Mouse (Mus musculus) neural tube, embryonic 15.5 days (tissue): ENCODE results near the gene Cenpv. TPM values are rescaled to one million over a fixed set of nuclear protein-coding genes. Genes with fewer than 3 reads are reported as not detected.
"Not testable (repeated sequence)": the region's sequence is repeated elsewhere in the genome, so short reads cannot be mapped to it uniquely, and the experiment has no call there.

Source experiments
- ATAC-seq: fragments of 200-750 bp; cut with Nextera tagmentation; 2 replicates; pipeline ENCODE4 v1.8.0; 2017; ENCODE audit warnings: mild to moderate bottlenecking, moderate TSS enrichment, moderate library complexity; ENCODE audit not compliant: low FRiP score
- H3K27ac ChIP-seq: fragments of 300-500 bp; sonication (generic); replicated peaks from 2 replicates; pipeline ENCODE4 v1.5.1; 2015; ENCODE audit warnings: mild to moderate bottlenecking, inconsistent platforms
- H3K27me3 ChIP-seq: fragments of 300-500 bp; sonication (generic); replicated peaks from 2 replicates; pipeline ENCODE4 v1.6.1; 2015; ENCODE audit warnings: inconsistent platforms
- H3K36me3 ChIP-seq: fragments of 300-500 bp; sonication (generic); 2 replicates; pipeline ENCODE4 v1.6.1; 2015; ENCODE audit warnings: inconsistent platforms
- H3K4me1 ChIP-seq: fragments of 300-500 bp; sonication (generic); 2 replicates; pipeline ENCODE4 v1.6.1; 2015; ENCODE audit warnings: inconsistent platforms
- H3K4me2 ChIP-seq: fragments of 300-500 bp; sonication (generic); 2 replicates; pipeline ENCODE4 v1.6.1; 2015; ENCODE audit warnings: inconsistent platforms, mild to moderate bottlenecking, moderate library complexity
- H3K4me3 ChIP-seq: fragments of 300-500 bp; sonication (generic); replicated peaks from 2 replicates; pipeline ENCODE4 v1.5.1; 2015; ENCODE audit warnings: mild to moderate bottlenecking, inconsistent platforms
- H3K9ac ChIP-seq: fragments of 300-500 bp; sonication (generic); replicated peaks from 2 replicates; pipeline ENCODE4 v1.6.1; 2015; ENCODE audit warnings: mild to moderate bottlenecking, inconsistent platforms
- H3K9me3 ChIP-seq: fragments of 300-500 bp; sonication (generic); replicated peaks from 2 replicates; pipeline ENCODE4 v1.6.1; 2016; ENCODE audit warnings: inconsistent platforms
- WGBS: fragments of 180-500 bp; shearing (Covaris S2); methylation state at CpG from one replicate; pipeline ENCODE4 v1.1.7; 2015; ENCODE audit warnings: mixed read lengths; 5-methylcytosine and 5-hydroxymethylcytosine counted together
- polyA plus RNA-seq: library from polyadenylated mRNA; unstranded; fragments of >200 nt; fragmentation: Nextera tagmentation; extraction: Ambion mirVana; gene quantifications from 2 replicates; pipeline ENCODE4 v1.2.1, GENCODE M21; 2015

The Cenpv gene
- polyA plus RNA-seq, 1 experiment from 2014 or later: 51.3 TPM

DNA sequence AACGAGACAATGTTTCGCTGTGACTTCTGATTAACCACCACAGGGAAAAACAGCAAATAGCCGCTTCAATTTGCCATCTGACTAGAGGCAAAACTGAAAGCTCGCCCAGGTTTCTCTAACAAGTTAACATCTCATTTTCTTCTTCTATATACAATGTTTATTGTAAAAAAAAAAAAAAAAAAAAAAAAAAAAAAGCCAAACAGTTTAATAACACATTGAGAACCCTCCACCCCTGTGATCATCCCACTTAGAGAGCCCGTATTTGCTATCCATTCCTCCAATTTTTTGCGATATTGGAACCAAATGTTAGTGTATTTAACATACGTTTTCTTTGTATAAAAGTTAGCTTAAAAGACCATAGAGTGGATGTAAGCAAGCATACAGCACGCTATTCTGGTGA lies 2.0 kb downstream of the Cenpv start:
- H3K36me3 ChIP-seq: peaks cover 13% of the 10 kb centered on the region
- no peak overlapping the region for H3K27ac ChIP-seq
- no peaks in the 10 kb centered on the region for H3K9me3 ChIP-seq
- no peak overlapping the region for H3K9ac ChIP-seq
- H3K4me3 ChIP-seq: no peak overlapping the region
- no peak for ATAC-seq
- peaks cover 20% of the 10 kb centered on the region for H3K4me1 ChIP-seq
- peak overlapping the region; percentile 73 for H3K4me2 ChIP-seq
- H3K27me3 ChIP-seq: no peaks in the 10 kb centered on the region
- 80% methylated on average over 8 of the region's 8 CpGs for WGBS

DNA sequence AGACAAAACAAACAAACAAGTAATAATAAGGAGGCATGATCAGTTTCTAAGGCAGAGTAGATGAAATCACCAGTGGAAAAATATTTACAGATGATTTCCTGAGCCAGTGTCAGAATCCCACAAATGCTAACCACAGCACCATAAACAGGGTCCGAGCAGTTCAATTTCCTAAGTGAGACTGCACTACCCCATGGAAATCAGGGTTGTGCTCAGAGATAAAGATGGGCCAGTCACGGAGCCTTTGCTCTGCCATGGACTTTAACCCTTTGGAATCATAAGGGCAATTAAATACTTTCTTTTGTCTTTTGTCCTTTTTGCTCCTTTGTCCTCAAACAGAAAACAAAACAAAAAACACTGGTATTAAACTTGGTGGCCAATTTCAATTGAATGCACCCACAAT lies 16.8 kb downstream of the Cenpv start:
- 70% methylated on average over 2 of the region's 2 CpGs for WGBS
- no peak for ATAC-seq
- H3K9ac ChIP-seq: no peak overlapping the region

DNA sequence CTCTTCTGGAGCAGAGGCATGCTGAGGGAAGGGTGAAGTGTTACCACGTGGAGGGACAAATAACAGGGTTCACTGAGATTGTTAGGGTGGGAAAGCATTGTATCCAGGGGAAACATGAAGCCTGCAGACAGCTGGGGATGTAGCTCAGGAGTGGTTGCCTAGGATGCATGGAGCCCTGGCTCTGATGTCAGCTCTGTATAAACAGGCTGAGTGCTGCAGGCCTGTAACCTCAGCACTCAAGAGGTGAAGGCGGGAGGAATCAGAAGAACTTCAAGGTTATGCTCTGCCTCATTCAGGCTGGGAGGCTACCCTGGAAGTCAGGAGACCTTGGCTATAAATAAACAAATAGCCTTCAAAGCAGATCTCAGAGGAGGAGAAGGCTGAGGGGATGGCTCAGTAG lies 20.1 kb downstream of the Cenpv start:
- Histone ChIP-seq H3K36me3 (peaks cover 7% of the 10 kb centered on the region; the same call in 1 of the 2 replicates), H3K27me3 (no peaks in the 10 kb centered on the region), H3K9ac (no peak overlapping the region), H3K4me3 (no peak overlapping the region), H3K4me1 (no peaks in the 10 kb centered on the region), H3K4me2 (no peak overlapping the region), H3K9me3 (no peaks in the 10 kb centered on the region), H3K27ac (no peak overlapping the region)
- WGBS: 28% methylated on average over 2 of the region's 2 CpGs
- ATAC-seq: no peak

More for the DNA sequence above, 16.8 kb downstream of the Cenpv start:
- no peaks in the 10 kb centered on the region for H3K9me3 ChIP-seq
- no peak overlapping the region for H3K27ac ChIP-seq
- no peaks in the 10 kb centered on the region for H3K27me3 ChIP-seq
- H3K4me2 ChIP-seq: no peak overlapping the region
- H3K36me3 ChIP-seq: peaks cover 32% of the 10 kb centered on the region
- no peak overlapping the region for H3K4me3 ChIP-seq
- H3K4me1 ChIP-seq: no peaks in the 10 kb centered on the region

DNA sequence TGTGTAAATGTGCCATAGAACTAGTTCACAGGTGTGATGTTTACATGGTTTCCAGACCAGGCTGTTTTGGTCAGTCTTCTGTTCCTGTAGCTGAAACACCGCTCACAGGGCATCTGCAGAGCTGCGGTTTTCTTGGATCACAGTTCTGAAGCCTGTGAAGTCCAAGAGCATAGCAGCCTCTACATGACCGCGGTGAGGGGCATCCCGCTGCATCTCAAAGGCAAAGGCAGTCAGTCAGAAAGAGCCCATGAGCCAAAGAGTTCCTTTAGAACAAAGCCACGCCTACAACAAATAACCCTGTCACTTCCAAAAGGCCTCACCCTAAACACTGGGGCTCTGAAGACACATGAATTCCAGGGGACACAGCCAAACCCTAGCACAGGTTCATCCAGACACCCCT lies 25.8 kb downstream of the Cenpv start:
- Histone ChIP-seq H3K36me3 (no peaks in the 10 kb centered on the region; the same call in 1 of the 2 replicates), H3K27ac (no peak overlapping the region), H3K27me3 (no peaks in the 10 kb centered on the region), H3K4me1 (no peaks in the 10 kb centered on the region), H3K4me3 (no peak overlapping the region), H3K4me2 (no peak overlapping the region), H3K9ac (no peak overlapping the region), H3K9me3 (no peaks in the 10 kb centered on the region)
- ATAC-seq: no peak
- 65% methylated on average over 6 of the region's 6 CpGs for WGBS

DNA sequence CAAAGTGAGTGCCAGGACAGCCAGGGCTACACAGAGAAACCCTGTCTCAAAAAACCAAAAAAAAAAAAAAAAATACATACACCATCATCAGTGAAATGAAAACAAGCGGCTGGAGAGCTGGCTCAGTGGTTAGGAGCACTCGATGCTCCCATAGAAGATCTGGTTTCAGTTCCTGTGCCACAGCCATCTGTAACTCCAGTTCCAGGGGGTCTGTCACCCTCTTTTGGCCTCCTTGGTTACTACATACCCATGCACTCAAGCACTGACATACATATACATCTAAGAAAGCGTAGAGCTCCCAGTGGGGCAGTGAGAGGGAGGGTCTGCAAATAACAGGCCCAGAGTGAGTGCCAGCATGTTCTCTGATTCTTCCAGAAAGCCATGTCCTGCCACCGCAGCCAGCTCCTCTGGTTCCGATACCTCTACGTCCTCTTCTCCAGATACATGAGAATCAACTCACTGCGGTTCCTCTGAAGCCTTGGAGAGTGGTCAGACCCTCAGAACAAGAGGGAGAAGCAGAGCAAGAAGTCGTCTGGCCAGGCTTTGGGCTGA lies 26.5 kb downstream of the Cenpv start:
- no peak overlapping the region for H3K4me3 ChIP-seq
- H3K9ac ChIP-seq: no peak overlapping the region
- H3K4me2 ChIP-seq: no peak overlapping the region
- H3K36me3 ChIP-seq: no peaks in the 10 kb centered on the region; the same call in 1 of the 2 replicates
- H3K4me1 ChIP-seq: no peaks in the 10 kb centered on the region
- WGBS: 84% methylated on average over 8 of the region's 8 CpGs
- ATAC-seq: no peak
- H3K27ac ChIP-seq: no peak overlapping the region
- no peaks in the 10 kb centered on the region for H3K27me3 ChIP-seq
- no peaks in the 10 kb centered on the region for H3K9me3 ChIP-seq

DNA sequence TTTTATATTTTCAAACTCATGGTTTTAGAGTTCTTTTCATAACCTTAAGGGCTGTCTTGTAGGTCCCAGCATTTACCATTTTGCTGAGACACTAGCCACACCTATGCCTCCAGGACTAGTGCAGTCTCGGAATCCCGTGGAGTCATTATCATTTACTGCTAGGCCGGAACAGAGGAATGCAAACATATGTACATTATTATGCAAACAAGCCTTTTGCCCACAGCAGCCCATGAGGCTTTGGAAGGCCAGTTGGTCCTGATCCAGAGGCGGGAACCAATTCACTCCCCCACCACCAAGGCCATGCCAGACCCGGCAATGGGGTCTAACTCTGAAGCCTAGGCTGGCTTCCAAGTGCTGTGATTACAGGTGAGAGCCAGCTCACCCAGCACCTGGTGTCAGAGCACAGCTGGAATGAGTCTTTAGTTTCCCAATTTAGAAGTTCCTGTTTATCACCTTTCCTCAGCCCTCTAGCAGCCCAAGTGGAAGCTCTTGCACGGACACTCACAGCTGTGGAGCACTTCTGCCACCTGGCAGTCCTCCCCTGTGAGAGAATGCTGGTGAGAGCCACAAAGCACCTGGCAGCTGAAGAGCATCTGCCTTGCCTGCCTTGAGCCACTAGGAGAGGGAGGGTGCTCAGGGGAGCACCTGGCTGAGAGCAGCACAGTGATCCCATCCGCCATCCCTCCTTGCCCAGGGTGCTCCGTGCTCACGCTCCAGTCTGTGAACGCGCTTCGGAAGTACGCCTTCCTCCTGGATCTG lies 27.4 kb downstream of the Cenpv start:
- no peak for ATAC-seq
- Histone ChIP-seq H3K9ac (no peak overlapping the region), H3K4me1 (no peaks in the 10 kb centered on the region), H3K27ac (no peak overlapping the region), H3K27me3 (no peaks in the 10 kb centered on the region), H3K4me3 (no peak overlapping the region), H3K9me3 (no peaks in the 10 kb centered on the region), H3K4me2 (no peak overlapping the region), H3K36me3 (no peaks in the 10 kb centered on the region; the same call in 1 of the 2 replicates)
- WGBS: 72% methylated on average over 13 of the region's 13 CpGs

DNA sequence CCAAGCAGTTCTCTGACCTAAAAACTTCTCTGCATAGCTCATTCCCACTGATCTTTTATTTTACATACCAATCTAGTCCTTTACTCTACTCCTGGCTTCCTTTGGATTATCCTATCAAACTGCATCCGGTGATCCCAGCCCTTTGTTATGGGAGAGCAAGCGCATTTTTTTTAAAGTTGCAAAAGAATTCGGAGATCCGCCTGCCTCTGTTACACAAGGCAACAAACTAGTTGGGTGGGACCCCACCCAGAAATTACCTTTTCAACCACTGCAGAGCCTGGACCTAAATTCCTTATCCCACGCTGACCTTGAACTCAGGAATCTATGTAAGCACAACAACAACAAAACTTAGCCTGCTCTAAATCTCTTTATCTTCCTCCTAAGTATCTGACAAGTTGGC lies 28.1 kb downstream of the Cenpv start:
- no peak overlapping the region for H3K4me3 ChIP-seq
- whole genome bisulfite sequencing: 91% methylated on average over 5 of the region's 5 CpGs
- no peak for ATAC-seq
- no peak overlapping the region for H3K4me2 ChIP-seq
- H3K4me1 ChIP-seq: no peaks in the 10 kb centered on the region
- H3K9ac ChIP-seq: no peak overlapping the region
- H3K27ac ChIP-seq: no peak overlapping the region
- no peaks in the 10 kb centered on the region for H3K27me3 ChIP-seq
- no peaks in the 10 kb centered on the region for H3K9me3 ChIP-seq
- H3K36me3 ChIP-seq: no peaks in the 10 kb centered on the region; the same call in 1 of the 2 replicates

DNA sequence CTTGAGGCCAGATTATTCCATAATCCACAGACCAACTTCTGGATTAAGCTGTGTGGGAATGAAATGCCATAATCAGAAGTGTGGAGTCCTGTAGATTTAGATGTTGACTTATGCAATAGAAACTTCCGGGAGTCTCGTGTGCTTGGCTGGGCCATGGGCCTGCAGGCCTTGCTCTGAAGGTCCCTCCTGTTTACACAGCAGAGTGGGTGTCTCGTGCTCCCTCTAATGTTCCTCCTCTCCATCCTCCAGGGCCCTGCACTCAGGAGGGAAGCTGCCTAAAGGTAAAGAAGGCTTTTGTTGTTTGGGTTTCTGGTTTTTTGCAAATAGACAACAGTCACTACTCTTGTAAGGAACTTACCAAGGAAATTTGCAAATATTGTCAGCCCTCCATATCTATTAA lies 29.5 kb downstream of the Cenpv start:
- no peak overlapping the region for H3K9ac ChIP-seq
- ATAC-seq: no peak
- WGBS: 87% methylated on average over 3 of the region's 3 CpGs
- H3K27ac ChIP-seq: no peak overlapping the region
- H3K36me3 ChIP-seq: no peaks in the 10 kb centered on the region; the same call in 1 of the 2 replicates
- no peaks in the 10 kb centered on the region for H3K4me1 ChIP-seq
- H3K27me3 ChIP-seq: no peaks in the 10 kb centered on the region
- no peak overlapping the region for H3K4me3 ChIP-seq
- no peak overlapping the region for H3K4me2 ChIP-seq
- H3K9me3 ChIP-seq: no peaks in the 10 kb centered on the region

DNA sequence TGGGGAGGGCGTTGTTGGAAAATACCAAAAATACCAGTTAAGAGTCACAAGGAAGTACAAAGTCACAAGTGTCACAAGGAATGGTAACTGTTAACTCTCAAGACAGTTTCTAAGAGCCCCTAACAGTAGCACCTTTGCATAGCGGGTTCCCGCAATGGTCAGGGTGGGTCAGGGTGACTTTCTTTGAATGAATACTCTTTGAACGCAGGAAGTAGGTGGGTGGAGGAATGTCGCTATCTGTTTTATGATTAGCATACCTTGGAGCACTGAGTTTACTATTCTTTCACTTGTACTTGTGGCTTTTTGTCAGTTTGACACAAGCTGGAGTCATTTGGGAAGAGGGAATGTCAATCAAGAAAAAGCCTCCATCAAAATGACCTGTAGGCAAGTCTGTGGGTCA lies 30.2 kb downstream of the Cenpv start:
- H3K4me1 ChIP-seq: not testable (repeated sequence)

DNA sequence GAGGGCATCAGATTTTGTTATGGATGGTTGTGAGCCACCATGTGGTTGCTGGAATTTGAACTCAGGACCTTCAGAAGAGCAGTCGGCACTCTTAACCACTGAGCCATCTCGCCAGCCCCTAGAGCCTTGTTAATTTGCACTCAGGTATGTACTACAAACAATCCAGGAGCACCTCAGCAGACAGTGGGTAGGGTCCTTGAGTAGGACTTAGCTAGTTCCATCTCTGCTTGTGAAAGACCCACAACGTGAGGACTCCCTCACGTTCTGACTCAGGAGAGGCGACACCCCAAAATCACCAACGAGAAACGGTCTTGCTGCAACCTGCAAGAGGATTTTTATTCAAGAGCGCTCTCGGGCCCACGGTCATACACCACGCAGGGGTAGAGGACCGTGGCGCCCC lies 30.7 kb downstream of the Cenpv start:
- not testable (repeated sequence) for ATAC-seq, H3K27ac ChIP-seq, H3K27me3 ChIP-seq, H3K9ac ChIP-seq, H3K4me1 ChIP-seq, H3K4me2 ChIP-seq, H3K4me3 ChIP-seq, H3K36me3 ChIP-seq, H3K9me3 ChIP-seq
- 97% methylated on average over 13 of the region's 13 CpGs for WGBS

More for the DNA sequence above, 30.2 kb downstream of the Cenpv start:
- not testable (repeated sequence) for H3K4me2 ChIP-seq, H3K27ac ChIP-seq, H3K27me3 ChIP-seq, H3K4me3 ChIP-seq, H3K9ac ChIP-seq, ATAC-seq, H3K36me3 ChIP-seq, H3K9me3 ChIP-seq
- WGBS: 95% methylated on average over 5 of the region's 5 CpGs

DNA sequence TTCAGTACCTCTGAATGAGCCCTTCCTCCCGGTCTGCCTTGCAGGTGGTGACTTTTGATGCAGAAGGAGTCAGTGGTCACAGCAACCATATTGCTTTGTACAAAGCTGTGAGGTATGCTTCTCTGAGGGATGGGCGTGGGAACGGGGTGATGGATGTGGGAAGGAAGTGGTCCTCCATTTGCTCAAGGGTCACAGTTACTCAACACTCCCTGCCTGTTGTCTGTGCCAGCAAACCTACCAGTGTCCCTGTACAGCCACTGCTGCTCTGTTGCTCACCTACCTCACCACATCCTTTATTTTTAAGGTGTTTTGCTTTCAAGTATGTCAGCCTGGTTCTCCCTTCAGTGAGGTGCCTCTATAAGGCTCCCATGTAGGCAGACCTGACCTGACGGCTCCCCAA lies 31.4 kb downstream of the Cenpv start:
- Histone ChIP-seq H3K36me3 (no peaks in the 10 kb centered on the region; the same call in 1 of the 2 replicates), H3K4me1 (no peaks in the 10 kb centered on the region), H3K27me3 (no peaks in the 10 kb centered on the region), H3K4me2 (no peak overlapping the region), H3K27ac (no peak overlapping the region), H3K4me3 (no peak overlapping the region), H3K9me3 (no peaks in the 10 kb centered on the region), H3K9ac (no peak overlapping the region)
- WGBS: 78% methylated on average over 4 of the region's 4 CpGs
- no peak for ATAC-seq

DNA sequence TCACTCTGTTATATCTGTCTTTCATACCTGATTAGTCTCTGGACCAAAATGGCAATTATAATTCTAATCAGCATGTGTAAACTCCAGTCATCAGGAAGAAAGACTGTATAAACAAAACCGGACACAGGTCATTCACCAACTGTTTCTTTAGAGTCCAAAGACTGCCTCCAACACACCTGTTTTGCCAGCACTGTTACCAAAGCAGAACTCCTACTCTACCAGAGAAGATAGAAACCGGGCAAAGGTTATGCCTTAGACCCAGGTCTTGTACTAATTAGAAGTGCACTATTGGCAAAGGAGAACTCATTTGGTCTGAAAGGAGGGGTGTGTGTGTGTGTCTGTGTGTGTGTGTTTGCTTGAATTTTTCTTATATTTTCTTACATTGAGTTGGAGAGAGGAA lies 38.5 kb downstream of the Cenpv start:
- no peak overlapping the region for H3K27ac ChIP-seq
- no peaks in the 10 kb centered on the region for H3K4me1 ChIP-seq
- no peaks in the 10 kb centered on the region for H3K36me3 ChIP-seq
- H3K4me2 ChIP-seq: no peak overlapping the region
- no peak overlapping the region for H3K9ac ChIP-seq
- WGBS: 90% methylated on average over 2 of the region's 2 CpGs
- ATAC-seq: no peak
- H3K4me3 ChIP-seq: no peak overlapping the region
- no peaks in the 10 kb centered on the region for H3K9me3 ChIP-seq
- H3K27me3 ChIP-seq: no peaks in the 10 kb centered on the region
